Mouse (Mus musculus) G1E (cell line): ENCODE measurements around the gene Zfp217.

ENCODE experiments used
- CTCF ChIP-seq: IDR thresholded peaks from 2 replicates; pipeline ENCODE4 v1.5.1; 2012; ENCODE audit warnings: low read depth, low read length, inconsistent platforms, mixed read lengths
- GATA1 ChIP-seq: IDR thresholded peaks from 2 replicates; pipeline ENCODE4 v1.6.1; 2012; ENCODE audit warnings: borderline replicate concordance, low read length, inconsistent platforms, mixed read lengths
- GATA2 ChIP-seq: IDR thresholded peaks from 2 replicates; pipeline ENCODE4 v1.6.1; 2012; ENCODE audit warnings: low read depth, low read length, inconsistent platforms, borderline replicate concordance
- POLR2AphosphoS5 ChIP-seq: IDR thresholded peaks from 2 replicates; pipeline ENCODE4 v1.6.1; 2012; ENCODE audit warnings: low read depth, low read length, inconsistent platforms; ENCODE audit not compliant: insufficient replicate concordance
- TAL1 ChIP-seq: conservative IDR thresholded peaks from 2 replicates; pipeline ENCODE4 v1.6.1; 2012; ENCODE audit warnings: low read depth, low read length, inconsistent platforms, mixed read lengths

GRCm38 (mm10) chr2:170147170-170147569 is 733 bp downstream of the Zfp217 start:
- no peak for TF ChIP-seq POLR2AphosphoS5
- no peak for TF ChIP-seq CTCF
- no peak for TF ChIP-seq GATA1
- TF ChIP-seq TAL1 = no peak
- TF ChIP-seq GATA2 = no peak
